Mouse (Mus musculus) forebrain, embryonic 14.5 days (tissue): Measurements from ENCODE around the gene C1ql2. TPM values are rescaled to one million over a fixed set of nuclear protein-coding genes. Genes with fewer than 3 reads are reported as not detected.

Experiments
- ATAC-seq: fragments of 200-750 bp; cut with Nextera tagmentation; 2 replicates; pipeline ENCODE4 v1.8.0; 2017; ENCODE audit warnings: mild to moderate bottlenecking, moderate library complexity
- DNase-seq: peaks from one replicate; pipeline ENCODE4 v3.0.0-alpha.2; 2015; ENCODE audit warnings: low spot score
- H3K27ac ChIP-seq: fragments of 300-500 bp; sonication (generic); 2 replicates; pipeline ENCODE4 v1.5.1; 2014; ENCODE audit warnings: low read depth, mild to moderate bottlenecking, control low read depth, low read length, moderate library complexity
- H3K27me3 ChIP-seq: fragments of 300-500 bp; sonication (generic); replicated peaks from 2 replicates; pipeline ENCODE4 v1.6.1; 2014; ENCODE audit warnings: low read length, control low read depth, mixed read lengths; ENCODE audit not compliant: control insufficient read depth, insufficient read depth
- H3K36me3 ChIP-seq: fragments of 300-500 bp; sonication (generic); 2 replicates; pipeline ENCODE4 v1.6.1; 2014; ENCODE audit warnings: low read length, control low read depth; ENCODE audit not compliant: control insufficient read depth, insufficient read depth
- H3K4me1 ChIP-seq: fragments of 300-500 bp; sonication (generic); 2 replicates; pipeline ENCODE4 v1.6.1; 2014; ENCODE audit warnings: antibody characterized with exemption, low read length, control low read depth; ENCODE audit not compliant: control insufficient read depth, insufficient read depth
- H3K4me2 ChIP-seq: fragments of 300-500 bp; sonication (generic); 2 replicates; pipeline ENCODE4 v1.6.1; 2014; ENCODE audit warnings: mild to moderate bottlenecking, control low read depth, low read length
- H3K4me3 ChIP-seq: fragments of 300-500 bp; sonication (generic); 2 replicates; pipeline ENCODE4 v1.5.1; 2014; ENCODE audit warnings: low read depth, low read length, control low read depth
- H3K9ac ChIP-seq: fragments of 300-500 bp; sonication (generic); 2 replicates; pipeline ENCODE4 v1.6.1; 2014; ENCODE audit warnings: mild to moderate bottlenecking, low read length, control low read depth, moderate library complexity
- H3K9me3 ChIP-seq: fragments of 300-500 bp; sonication (generic); replicated peaks from 2 replicates; pipeline ENCODE4 v1.6.1; 2016; ENCODE audit warnings: low read length, control low read depth, mixed read lengths; ENCODE audit not compliant: control insufficient read depth
- WGBS: fragments of 180-500 bp; shearing (Covaris S2); extraction: QIAGEN DNeasy Blood & Tissue Kit; methylation state at CpG from one replicate; pipeline ENCODE4 v1.1.7; 2014; 5-methylcytosine and 5-hydroxymethylcytosine counted together
- polyA plus RNA-seq: library from polyadenylated mRNA; unstranded; fragments of >200 nt; fragmentation: Nextera tagmentation; extraction: Ambion mirVana; gene quantifications from 2 replicates; pipeline ENCODE4 v1.2.1, GENCODE M21; 2014

The C1ql2 gene
- polyA plus RNA-seq, 1 experiment from 2014 or later, result 0.52 TPM

DNA sequence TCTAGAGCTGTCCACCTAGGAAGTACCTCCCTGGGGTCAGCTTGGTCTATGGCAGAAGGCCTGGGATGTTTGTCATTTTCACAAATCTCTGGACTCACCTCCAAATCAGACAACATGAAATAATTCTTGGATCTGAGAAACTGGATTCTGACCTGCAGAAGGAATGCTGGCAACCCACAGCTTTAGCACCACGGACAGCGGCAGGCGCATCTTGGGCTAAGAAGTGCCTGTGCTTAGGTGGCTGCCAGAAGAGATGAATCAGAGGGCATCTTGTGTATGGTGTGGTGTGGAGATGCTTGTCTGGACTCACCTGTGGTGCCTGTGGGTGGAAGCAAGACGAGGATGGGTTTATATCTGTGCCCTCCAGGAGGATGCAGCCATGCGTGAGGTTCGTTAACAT, 8.5 kb upstream of the C1ql2 start:
- 35% methylated on average over 6 of the region's 6 CpGs for WGBS
- 0 out of 2 replicates have a peak, but pooled peaks cover 8% of the 10 kb centered on the region for H3K27me3 ChIP-seq
- ATAC-seq, result no peak

DNA sequence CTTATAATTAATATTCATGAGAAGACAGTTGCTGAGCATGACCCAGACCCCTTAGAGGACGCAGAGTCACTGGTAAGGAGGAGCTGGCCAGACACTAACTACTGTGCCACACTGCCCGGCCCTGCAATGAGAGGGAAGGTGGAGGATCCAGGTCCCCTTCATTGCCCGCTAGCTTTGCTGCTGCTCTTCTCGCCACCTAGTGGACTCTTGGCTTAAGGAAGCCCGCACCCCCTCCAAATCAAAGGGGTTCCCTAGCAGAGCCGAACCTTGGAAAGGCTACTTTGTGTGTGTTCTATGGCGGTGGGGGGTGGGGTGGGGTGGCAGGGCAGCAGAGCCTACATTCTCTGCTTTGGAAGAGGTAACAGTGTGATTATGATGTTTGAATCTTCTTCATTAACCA, 2.4 kb upstream of the C1ql2 start:
- peaks cover 11% of the 10 kb centered on the region for H3K4me1 ChIP-seq
- H3K27ac ChIP-seq, result no peak overlapping the region
- H3K4me2 ChIP-seq, result no peak overlapping the region
- H3K9me3 ChIP-seq, result no peaks in the 10 kb centered on the region
- WGBS, result 27% methylated on average over 7 of the region's 7 CpGs
- no peak for DNase-seq
- H3K27me3 ChIP-seq, result peaks cover 57% of the 10 kb centered on the region
- no peaks in the 10 kb centered on the region for H3K36me3 ChIP-seq
- H3K4me3 ChIP-seq, result no peak overlapping the region
- no peak overlapping the region for H3K9ac ChIP-seq
- ATAC-seq, result no peak

More for the DNA sequence above, 8.5 kb upstream of the C1ql2 start:
- H3K9me3 ChIP-seq, result no peaks in the 10 kb centered on the region
- no peaks in the 10 kb centered on the region for H3K4me1 ChIP-seq
- H3K27ac ChIP-seq, result no peak overlapping the region
- DNase-seq, result no peak
- H3K4me3 ChIP-seq, result no peak overlapping the region
- H3K4me2 ChIP-seq, result no peak overlapping the region
- H3K36me3 ChIP-seq, result no peaks in the 10 kb centered on the region
- H3K9ac ChIP-seq, result no peak overlapping the region

DNA sequence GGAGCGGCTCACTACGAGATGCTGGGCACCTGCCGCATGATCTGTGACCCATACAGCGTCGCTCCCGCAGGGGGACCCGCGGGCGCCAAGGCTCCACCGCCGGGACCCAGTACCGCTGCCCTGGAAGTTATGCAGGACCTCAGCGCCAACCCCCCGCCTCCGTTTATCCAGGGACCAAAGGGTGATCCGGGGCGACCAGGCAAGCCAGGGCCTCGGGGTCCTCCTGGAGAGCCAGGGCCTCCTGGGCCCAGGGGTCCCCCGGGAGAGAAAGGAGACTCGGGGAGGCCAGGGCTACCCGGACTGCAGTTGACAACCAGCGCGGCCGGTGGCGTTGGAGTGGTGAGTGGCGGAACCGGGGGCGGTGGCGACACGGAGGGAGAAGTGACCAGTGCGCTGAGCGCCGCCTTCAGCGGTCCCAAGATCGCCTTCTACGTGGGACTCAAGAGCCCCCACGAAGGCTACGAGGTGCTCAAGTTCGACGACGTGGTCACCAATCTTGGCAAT, 842 bp downstream of the C1ql2 start:
- H3K4me1 ChIP-seq, result peaks cover 11% of the 10 kb centered on the region
- H3K36me3 ChIP-seq, result no peaks in the 10 kb centered on the region
- H3K27me3 ChIP-seq, result peaks cover 68% of the 10 kb centered on the region
- H3K9ac ChIP-seq, result no peak overlapping the region
- peak overlapping the region; percentile 36 for H3K4me3 ChIP-seq
- no peak overlapping the region for H3K27ac ChIP-seq
- peak overlapping the region; percentile 66 for H3K4me2 ChIP-seq
- WGBS, result under 1% methylated on average over 41 of the region's 41 CpGs
- DNase-seq (no peak), ATAC-seq (peak; percentile 22; the same call in 1 of the 2 replicates)
- no peaks in the 10 kb centered on the region for H3K9me3 ChIP-seq

DNA sequence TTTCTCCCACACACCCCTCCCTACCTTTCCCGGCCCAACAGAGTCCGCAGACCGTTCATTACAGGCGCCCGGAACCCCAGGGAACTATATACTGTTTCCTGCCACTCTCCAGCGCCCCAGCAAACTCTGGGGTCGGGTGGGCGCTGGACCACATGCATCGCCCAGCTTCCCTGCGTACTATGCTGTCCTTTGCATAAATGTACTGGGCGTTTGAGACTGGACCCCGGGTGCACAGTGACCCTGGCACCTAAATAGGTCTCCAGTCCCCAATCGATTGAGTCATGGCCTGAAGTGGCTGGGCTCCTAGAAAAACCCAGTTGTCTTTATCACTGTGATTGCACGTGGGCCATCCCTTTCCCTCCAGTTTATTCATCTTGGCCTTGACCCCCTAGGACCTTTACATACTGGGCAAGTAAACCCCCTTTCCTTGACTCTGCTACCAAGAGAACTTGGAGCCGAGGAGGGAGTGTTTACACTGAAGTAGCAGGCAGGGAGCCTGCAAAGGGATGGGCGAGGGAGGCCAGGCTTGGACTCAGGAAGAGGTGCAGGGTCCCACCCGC, 1.5 kb downstream of the C1ql2 start:
- H3K9ac ChIP-seq, result peak overlapping the region; percentile 43; the same call in 1 of the 2 replicates
- peak overlapping the region; percentile 66 for H3K4me2 ChIP-seq
- H3K27me3 ChIP-seq, result peaks cover 63% of the 10 kb centered on the region
- no peaks in the 10 kb centered on the region for H3K9me3 ChIP-seq
- 3% methylated on average over 17 of the region's 17 CpGs for WGBS
- ATAC-seq (no peak), DNase-seq (no peak)
- no peaks in the 10 kb centered on the region for H3K36me3 ChIP-seq
- peaks cover 11% of the 10 kb centered on the region for H3K4me1 ChIP-seq
- H3K27ac ChIP-seq, result no peak overlapping the region
- H3K4me3 ChIP-seq, result peak overlapping the region; percentile 36

DNA sequence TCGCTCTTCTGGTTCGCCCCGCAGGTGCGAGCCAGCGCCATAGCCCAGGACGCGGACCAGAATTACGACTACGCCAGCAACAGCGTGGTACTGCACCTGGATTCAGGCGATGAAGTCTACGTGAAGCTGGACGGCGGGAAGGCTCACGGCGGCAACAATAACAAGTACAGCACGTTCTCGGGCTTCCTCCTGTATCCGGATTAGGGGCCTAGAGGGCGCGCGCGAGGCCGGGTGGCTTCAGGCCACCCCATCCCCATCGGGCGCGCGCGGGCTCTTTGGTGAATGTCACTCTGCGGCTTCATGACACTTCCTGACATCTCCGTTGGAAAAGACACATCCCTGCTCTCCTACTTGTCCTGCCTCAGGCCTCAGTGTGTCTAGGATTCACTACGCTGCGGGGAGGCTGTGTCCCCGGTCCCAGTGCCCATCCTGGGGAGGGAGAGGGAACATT, 2.0 kb downstream of the C1ql2 start:
- H3K36me3 ChIP-seq, result no peaks in the 10 kb centered on the region
- WGBS, result under 1% methylated on average over 34 of the region's 34 CpGs
- ATAC-seq, result 0 out of 2 replicates have a peak, but pooled peaks have one; percentile 29
- H3K9ac ChIP-seq, result peak overlapping the region; percentile 43
- H3K27ac ChIP-seq, result no peak overlapping the region
- H3K4me1 ChIP-seq, result peaks cover 11% of the 10 kb centered on the region
- H3K9me3 ChIP-seq, result no peaks in the 10 kb centered on the region
- H3K4me3 ChIP-seq, result peak overlapping the region; percentile 23
- peak; percentile 57 for DNase-seq
- H3K4me2 ChIP-seq, result peak overlapping the region; percentile 66
- peaks cover 63% of the 10 kb centered on the region for H3K27me3 ChIP-seq

DNA sequence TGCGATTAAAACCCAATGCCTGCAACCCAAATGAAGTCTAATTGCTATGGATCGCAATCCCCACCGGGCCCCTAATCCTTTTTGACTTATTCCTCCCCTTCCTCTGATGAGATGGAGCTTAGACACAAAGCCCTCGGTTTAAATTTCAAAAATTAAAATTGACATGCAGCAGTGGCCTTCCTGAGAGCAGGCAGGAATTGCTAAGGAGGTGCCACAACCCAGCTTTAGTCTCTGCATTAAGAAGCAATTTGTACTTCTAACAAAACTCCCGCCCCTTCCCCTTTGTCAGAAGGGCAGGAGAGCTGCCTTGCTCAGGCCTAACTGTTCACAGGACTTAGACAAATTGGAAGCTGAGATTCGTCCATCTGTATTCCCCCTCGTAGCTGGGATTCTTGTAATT, 4.6 kb downstream of the C1ql2 start:
- H3K9ac ChIP-seq, result no peak overlapping the region
- H3K4me3 ChIP-seq, result no peak overlapping the region
- ATAC-seq (no peak), DNase-seq (no peak)
- H3K36me3 ChIP-seq, result no peaks in the 10 kb centered on the region
- peaks cover 11% of the 10 kb centered on the region for H3K4me1 ChIP-seq
- WGBS, result 4% methylated on average over 7 of the region's 7 CpGs
- no peaks in the 10 kb centered on the region for H3K9me3 ChIP-seq
- no peak overlapping the region for H3K4me2 ChIP-seq
- H3K27ac ChIP-seq, result no peak overlapping the region
- H3K27me3 ChIP-seq, result peaks cover 44% of the 10 kb centered on the region

DNA sequence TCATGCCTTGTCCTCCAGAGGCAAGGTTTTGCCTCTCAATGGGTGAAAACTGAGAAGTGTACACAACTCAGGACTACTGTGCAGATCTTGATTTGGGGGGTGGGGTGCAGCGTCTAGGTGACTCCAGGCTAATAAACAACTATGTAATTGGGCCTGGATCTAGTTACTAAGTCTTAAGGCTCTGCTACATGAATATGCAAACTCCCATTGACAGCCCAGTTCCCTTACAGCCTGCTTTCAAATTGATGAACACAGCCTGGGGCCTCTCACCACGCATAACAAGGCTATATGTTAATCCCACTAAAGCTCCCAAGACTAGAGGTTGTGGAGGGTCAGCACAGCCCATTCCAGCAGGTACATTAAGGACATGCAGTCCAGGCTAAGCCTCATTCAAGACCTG, 14.0 kb downstream of the C1ql2 start:
- 15% methylated on average over 2 of the region's 2 CpGs for WGBS
- no peak for ATAC-seq
- no peak overlapping the region for H3K27ac ChIP-seq

DNA sequence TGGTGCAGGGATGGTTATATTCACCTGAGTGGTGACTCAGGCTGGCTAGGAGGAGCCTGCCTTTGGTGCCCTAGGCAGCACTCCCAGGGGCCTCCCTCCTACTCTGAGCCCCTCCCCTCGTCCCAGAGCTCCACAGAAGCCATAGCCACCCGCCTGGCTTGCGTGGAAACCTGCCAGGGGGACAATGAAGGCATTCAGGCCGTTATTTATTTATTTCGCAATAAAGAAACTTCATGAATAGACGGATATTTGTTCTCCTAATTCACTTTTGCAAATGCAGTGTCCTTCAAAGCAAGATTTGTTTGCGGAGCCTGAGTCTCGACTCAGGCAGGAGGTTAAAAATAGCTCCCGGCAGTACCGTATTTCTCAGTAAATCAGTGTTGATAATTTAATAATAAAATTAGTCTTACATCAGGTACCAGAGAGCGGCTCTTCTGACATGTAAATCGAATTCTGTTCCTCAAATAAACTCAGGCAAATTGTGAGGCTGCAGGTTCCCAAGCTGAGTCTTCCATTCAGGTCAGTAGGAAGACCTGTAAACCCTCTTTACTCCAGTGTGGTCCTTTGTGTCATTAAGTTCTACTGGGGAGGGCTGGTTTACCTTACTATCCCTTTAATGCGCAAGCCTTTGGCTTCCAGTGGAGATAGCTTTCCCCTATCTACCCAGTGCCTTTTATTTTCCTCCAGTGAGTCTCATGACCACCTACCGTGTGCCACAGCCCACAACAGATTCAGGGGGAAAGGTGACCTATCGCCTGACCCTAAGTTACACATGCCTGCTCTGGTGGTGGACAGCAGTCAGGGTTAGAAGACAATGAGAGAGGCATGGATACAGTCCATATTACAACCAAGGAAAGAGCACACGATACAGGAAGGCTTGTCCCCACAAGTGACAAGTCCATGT, 17.2 kb downstream of the C1ql2 start:
- H3K9me3 ChIP-seq, result no peaks in the 10 kb centered on the region
- no peaks in the 10 kb centered on the region; the same call in 1 of the 2 replicates for H3K27me3 ChIP-seq
- no peaks in the 10 kb centered on the region for H3K4me1 ChIP-seq
- H3K9ac ChIP-seq, result no peak overlapping the region
- WGBS, result 5% methylated on average over 16 of the region's 16 CpGs
- ATAC-seq, result peak; percentile 89
- no peak overlapping the region for H3K27ac ChIP-seq
- H3K4me2 ChIP-seq, result 0 out of 2 replicates have a peak overlapping the region, but pooled peaks have one; percentile 23
- no peak overlapping the region for H3K4me3 ChIP-seq
- no peaks in the 10 kb centered on the region for H3K36me3 ChIP-seq
- DNase-seq, result peak; percentile 77

More for the DNA sequence above, 14.0 kb downstream of the C1ql2 start:
- H3K9me3 ChIP-seq, result no peaks in the 10 kb centered on the region
- no peak overlapping the region for H3K4me2 ChIP-seq
- H3K27me3 ChIP-seq, result no peaks in the 10 kb centered on the region; the same call in 1 of the 2 replicates
- H3K9ac ChIP-seq, result no peak overlapping the region
- DNase-seq, result no peak
- no peak overlapping the region for H3K4me3 ChIP-seq
- no peaks in the 10 kb centered on the region for H3K4me1 ChIP-seq
- H3K36me3 ChIP-seq, result no peaks in the 10 kb centered on the region
